Mouse (Mus musculus) layer of hippocampus, postnatal 25 days (tissue): Measurements from ENCODE around the gene Tmem120a. TPM values are rescaled to one million over a fixed set of nuclear protein-coding genes. Genes with fewer than 3 reads are reported as not detected.
A peak's percentile ranks its signal among the peaks of the same experiment; 100 is the strongest.

ENCODE experiments used
- DNase-seq, 2 experiments: peaks; one replicate each; pipeline ENCODE4 v3.0.0; 2022; ENCODE audit warnings: mixed read lengths in 2 of 2, low spot score in 1 of 2; ENCODE audit errors: extremely low spot score in 1 of 2
- total RNA-seq, 2 experiments: library from RNA; stranded (reverse); gene quantifications; 2 replicates each; pipeline ENCODE4 v1.2.3; 2021

The Tmem120a gene
- 10 to 100 TPM; 16.3 to 20.4 TPM for total RNA-seq

GRCm38 (mm10) chr5:135743741-135744609, at the start of gene Tmem120a:
Gene Tmem120a (minus strand): TSS chr5:135744448.
- peak; percentile 82 to 87 for DNase-seq

- no peak for DNase-seq
These were observed 38.7 kb upstream of the Tmem120a start for GRCm38 (mm10) chr5:135782901-135783300.

GRCm38 (mm10) chr5:135780331-135780730, 36.1 kb upstream of the Tmem120a start:
- no peak for DNase-seq

- peak; percentile 90 to 97 for DNase-seq
These were observed 34.5 kb upstream of the Tmem120a start, which contains the start of gene Mdh2 for GRCm38 (mm10) chr5:135778471-135779445. Gene Mdh2 (plus strand): TSS chr5:135778480.

- peak in 1 of 2 experiments; percentile 9 for DNase-seq
These were observed 33.7 kb upstream of the Tmem120a start, which contains the start of gene Styxl1 for GRCm38 (mm10) chr5:135777796-135778470. Gene Styxl1 (minus strand): TSS chr5:135778385.

- no peak for DNase-seq
These were observed 32.3 kb upstream of the Tmem120a start for GRCm38 (mm10) chr5:135776546-135776945.

GRCm38 (mm10) chr5:135772519-135772918, 28.3 kb upstream of the Tmem120a start:
- no peak for DNase-seq

- no peak for DNase-seq
These were observed 20.7 kb upstream of the Tmem120a start for GRCm38 (mm10) chr5:135764971-135765370.

- peak; percentile 56 to 81 for DNase-seq
These were observed 19.3 kb upstream of the Tmem120a start for GRCm38 (mm10) chr5:135763526-135763925.

GRCm38 (mm10) chr5:135761881-135762280, 17.6 kb upstream of the Tmem120a start:
- DNase-seq, result no peak

- DNase-seq, result no peak
These were observed 7.3 kb upstream of the Tmem120a start for GRCm38 (mm10) chr5:135751595-135751994.

- no peak for DNase-seq
These were observed 6.8 kb upstream of the Tmem120a start for GRCm38 (mm10) chr5:135751041-135751440.

GRCm38 (mm10) chr5:135744742-135745141, 494 bp upstream of the Tmem120a start:
- no peak for DNase-seq

- no peak for DNase-seq
These were observed 1.1 kb downstream of the Tmem120a start for GRCm38 (mm10) chr5:135742941-135743740.

- DNase-seq, result no peak
These were observed 2.1 kb downstream of the Tmem120a start for GRCm38 (mm10) chr5:135742156-135742555.

GRCm38 (mm10) chr5:135738266-135738665, 6.0 kb downstream of the Tmem120a start:
- DNase-seq, result no peak

- DNase-seq, result no peak
These were observed 7.1 kb downstream of the Tmem120a start for GRCm38 (mm10) chr5:135737154-135737553.

GRCm38 (mm10) chr5:135736544-135736943, 7.7 kb downstream of the Tmem120a start:
- no peak for DNase-seq

GRCm38 (mm10) chr5:135735741-135736140, 8.5 kb downstream of the Tmem120a start:
- DNase-seq, result no peak
